Mouse (Mus musculus) spleen, postnatal 4 days (tissue): ENCODE measurements at regions not wholly inside any gene's neighbourhood (a gene's known extent, or its start where the extent isn't known, plus 50 kb on each side); places are given as distances from the start of the nearest gene placed in this dataset.

Experiments
- DNase-seq, 2 experiments: peaks; one replicate each; pipeline ENCODE4 v3.0.0; 2022; ENCODE audit warnings: low spot score in 2 of 2

GRCm38 (mm10) chr4:142308271-142308670, 69.1 kb upstream of the Kazn start:
- no peak for DNase-seq

DNA sequence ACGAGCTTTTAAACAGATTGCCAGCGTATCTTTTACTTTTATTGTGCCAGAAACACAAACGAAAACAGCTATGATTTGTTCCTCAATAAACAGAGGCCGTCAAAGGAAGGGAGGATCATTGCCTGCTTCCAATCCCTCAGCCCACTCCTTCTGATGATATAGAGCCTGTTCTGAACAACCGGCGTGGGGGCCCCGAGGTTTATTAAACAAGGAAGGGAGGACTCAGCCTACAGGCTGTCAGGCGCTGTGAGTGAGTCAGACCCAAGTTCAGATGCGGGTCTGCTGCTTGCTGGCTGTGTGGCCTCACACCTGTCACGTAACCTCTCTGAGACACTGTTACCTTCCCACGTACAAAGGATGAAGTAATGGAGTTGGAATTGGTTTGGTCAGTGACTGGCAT, 68.1 kb upstream of the Kazn start:
- no peak for DNase-seq

DNA sequence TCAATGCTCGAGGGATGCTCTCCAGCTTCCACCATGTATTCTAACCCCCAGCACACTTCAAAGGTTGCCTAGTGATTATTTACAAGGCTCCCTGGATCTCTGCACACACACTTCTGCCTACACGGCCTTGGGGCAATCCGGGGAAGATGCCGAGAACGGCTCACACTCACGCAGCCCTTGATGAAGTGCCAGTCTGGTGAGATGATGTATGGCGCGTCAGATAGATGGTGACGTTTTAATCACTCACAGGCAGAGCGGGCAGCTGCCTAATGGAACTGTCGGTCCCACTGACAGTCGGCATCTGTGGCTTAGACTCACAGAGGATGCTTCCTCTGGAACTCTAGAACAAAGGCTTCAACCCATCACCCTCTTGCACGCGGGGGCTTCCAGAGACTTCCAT, 66.9 kb upstream of the Kazn start:
- no peak for DNase-seq

DNA sequence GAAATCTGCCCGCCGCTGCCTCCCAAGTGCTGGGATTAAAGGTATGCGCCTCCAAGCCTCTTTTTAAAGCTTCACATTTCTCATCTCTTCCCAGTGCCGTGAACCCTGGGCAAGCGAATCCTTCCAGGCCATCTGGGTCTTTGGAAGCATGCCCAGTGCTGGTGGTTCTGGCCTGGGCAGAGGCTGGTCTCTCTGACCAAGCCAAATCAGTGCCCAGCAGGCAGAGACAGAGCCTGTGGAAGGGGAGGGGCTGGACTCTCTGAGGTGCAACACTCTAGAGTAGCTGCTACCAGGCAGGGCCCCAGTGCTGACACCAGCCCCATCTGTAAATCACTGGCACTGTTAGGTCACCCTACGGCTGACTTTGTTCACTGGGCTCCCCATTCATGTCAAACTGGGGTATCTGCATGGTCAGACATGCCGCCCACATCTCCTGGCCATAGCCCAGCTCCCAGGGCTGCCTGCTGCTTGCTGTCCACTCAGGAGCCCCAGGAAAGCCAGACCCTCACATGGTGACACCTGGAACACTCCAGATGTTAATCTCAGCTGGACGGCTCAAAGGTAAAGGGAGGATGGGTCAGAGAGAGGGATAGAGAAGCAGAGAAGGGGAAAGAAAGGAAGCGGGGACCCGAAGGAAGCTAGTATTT, 64.3 kb upstream of the Kazn start:
- DNase-seq = no peak

DNA sequence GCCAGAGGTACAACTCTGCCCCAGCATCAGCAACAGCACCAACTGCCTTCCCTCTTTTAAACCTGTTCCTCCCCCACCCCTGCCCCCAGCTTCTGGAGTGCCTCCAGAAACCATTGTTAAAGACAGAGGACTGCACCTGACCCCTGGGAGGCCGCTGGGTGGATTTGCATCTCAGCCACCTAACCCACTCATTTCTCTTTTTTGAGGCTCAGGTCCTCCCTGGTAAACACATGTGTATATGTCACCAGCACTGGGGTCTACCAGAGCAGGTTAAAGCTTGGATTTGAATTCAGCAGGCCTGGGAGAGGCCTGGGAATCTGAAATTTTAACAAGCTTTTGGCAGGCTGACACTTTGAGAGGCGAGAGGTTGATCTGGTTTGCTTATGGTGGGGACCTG, 63.5 kb upstream of the Kazn start:
- DNase-seq = no peak

DNA sequence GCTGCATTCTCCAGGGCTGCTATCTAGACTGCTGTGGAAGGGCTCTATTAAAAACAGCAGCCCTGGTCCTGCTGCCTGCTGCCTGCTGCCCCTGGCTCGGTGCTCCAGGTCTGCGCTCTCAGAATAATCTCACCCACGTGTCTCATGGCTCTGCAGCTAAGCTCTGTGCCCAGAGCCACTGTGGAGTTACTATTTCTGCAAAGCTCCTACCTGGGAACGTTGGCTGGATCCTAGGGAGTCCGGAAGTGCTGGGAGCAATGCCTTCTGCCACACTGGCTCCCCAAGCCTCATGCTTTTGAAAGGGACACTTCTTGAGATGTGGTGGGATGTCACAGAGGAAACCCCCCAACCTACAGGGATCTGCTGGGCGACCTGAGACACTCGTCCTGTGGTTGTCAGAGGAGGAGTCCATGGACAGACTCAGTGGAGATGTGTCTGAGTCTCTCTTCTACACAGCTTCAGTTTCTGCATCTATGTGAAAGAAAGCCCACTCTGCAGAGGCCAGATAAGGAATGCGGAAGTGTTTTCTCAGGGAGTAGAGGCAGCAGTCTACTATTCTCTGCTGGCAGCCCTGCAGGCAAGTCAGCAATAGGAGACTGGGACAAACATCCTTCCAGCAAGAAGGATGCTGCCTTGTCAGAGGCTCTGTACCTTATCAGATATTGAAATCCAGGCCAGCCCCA, 63.0 kb upstream of the Kazn start:
- no peak for DNase-seq

- DNase-seq = no peak
Measured at GRCm38 (mm10) chr4:142298770-142299337, 59.7 kb upstream of the Kazn start.

- no peak for DNase-seq
Measured at GRCm38 (mm10) chr4:142292760-142293159, 53.6 kb upstream of the Kazn start.

GRCm38 (mm10) chr4:142292334-142292733, 53.1 kb upstream of the Kazn start:
- DNase-seq = no peak

DNA sequence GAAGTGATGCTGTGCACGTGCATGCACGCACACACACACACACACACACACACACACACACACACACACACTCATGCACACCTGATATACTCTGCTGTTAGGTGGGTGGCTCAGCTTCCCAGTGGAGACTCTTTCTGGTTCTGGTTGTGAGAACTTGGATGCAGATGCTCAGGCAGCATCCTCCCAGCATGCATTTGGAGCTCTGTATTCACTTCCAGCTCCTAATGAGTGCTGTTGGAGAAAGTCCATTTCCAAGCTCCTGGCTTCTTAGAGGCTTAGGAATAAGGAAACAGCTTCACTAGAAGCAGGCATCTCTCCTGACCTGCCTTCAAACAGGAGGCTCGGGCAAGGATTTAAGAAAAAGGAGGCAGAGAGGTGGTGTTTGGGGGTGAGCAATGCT, 52.2 kb upstream of the Kazn start:
- no peak for DNase-seq
